Mouse (Mus musculus) spleen, adult 18-20 months (tissue): Measurements from ENCODE around the gene Cfhr2.
"Not testable (repeated sequence)": the region's sequence is repeated elsewhere in the genome, so short reads cannot be mapped to it uniquely, and the experiment has no call there.

Source experiments
- DNase-seq, 2 experiments: peaks; one replicate each; pipeline ENCODE4 v3.0.0; 2022; ENCODE audit warnings: mixed read lengths in 2 of 2

The Cfhr2 gene

GRCm38 (mm10) chr1:139858548-139858947 lies at the start of gene Cfhr2:
TSS of gene Cfhr2 (minus strand) at chr1:139858702.
- no peak for DNase-seq

GRCm38 (mm10) chr1:139863751-139864150 lies 5.2 kb upstream of the Cfhr2 start:
- DNase-seq, result no peak

DNA sequence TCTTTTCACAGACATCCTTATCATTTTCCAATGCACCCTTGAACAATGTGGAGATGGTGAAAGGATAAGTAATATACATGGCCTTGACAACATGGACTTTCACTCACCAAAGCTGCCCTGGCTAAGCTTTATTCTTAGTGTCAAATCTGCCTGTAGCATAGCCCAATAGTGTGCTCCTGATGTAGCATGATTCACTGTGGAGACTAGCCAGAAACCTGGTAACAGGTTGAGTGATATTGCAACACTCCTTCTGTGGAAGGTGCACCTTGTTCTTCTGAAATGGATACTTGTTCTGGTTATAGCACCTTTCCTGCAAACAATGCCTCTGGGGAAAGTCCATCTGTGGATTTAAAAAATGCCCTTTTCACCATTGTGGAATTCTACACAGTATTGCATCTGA lies 1.7 kb upstream of the Cfhr2 start:
- no peak for DNase-seq

GRCm38 (mm10) chr1:139839699-139840098 lies 18.8 kb downstream of the Cfhr2 start:
- no peak for DNase-seq

DNA sequence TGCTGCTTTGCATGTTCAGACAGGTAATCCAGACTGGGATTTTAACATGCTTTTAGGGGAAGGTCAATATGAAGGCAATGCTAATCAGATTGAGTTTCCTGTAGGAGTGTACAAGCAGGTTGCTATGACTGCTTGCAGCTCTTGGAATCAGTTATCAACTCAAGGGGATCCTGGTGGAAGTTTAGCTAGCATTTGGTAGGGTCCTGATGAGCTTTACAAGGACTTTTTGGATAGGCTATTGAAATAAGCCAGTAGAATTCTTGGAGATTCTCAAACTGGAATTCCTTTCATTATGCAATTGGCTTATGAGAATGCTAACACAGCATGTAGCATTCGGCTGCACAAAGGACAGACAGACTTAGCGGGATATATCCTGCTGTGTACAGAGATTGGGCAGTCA lies 19.2 kb downstream of the Cfhr2 start:
- no peak for DNase-seq

- no peak for DNase-seq
These were observed 49.9 kb downstream of the Cfhr2 start for GRCm38 (mm10) chr1:139808594-139808993.

- DNase-seq, result no peak
These were observed 77.4 kb downstream of the Cfhr2 start, which contains the start of gene Gm4788 for GRCm38 (mm10) chr1:139781143-139781542. TSS of gene Gm4788 (minus strand) at chr1:139781243.

GRCm38 (mm10) chr1:139769913-139770312 lies 88.6 kb downstream of the Cfhr2 start:
- not testable (repeated sequence) for DNase-seq
